Mouse (Mus musculus) stomach, postnatal 0 days (tissue): ENCODE measurements at regions not wholly inside any gene's neighbourhood (a gene's known extent, or its start where the extent isn't known, plus 50 kb on each side); places are given as distances from the start of the nearest gene placed in this dataset.
"Not testable (repeated sequence)": the region's sequence is repeated elsewhere in the genome, so short reads cannot be mapped to it uniquely, and the experiment has no call there.

Experiments used
- CTCF ChIP-seq: IDR thresholded peaks from 2 replicates; pipeline ENCODE4 v1.5.1; 2016; ENCODE audit warnings: antibody characterized with exemption, low read depth, mild to moderate bottlenecking, moderate library complexity
- EP300 ChIP-seq: optimal IDR thresholded peaks from 2 replicates; pipeline ENCODE3; 2016; ENCODE audit warnings: antibody characterized with exemption

DNA sequence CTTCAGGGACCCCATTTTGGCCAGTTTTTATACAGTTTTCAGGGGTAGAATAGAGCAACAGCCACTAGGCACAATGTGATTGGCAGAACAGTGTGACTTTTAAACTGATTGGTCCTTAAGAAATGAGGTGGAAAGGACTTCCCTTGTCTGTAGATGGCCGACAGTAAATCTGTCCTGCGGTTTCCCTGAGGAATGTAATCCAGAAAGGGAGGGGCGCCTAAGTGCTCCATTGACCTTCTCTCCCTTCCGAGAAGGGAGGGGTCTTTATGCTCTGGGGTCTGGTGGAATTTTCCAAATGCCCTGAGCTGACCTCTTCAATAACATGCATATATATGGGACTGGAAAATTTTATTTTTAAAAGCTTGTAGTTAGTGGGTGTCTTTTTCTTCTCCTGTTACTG is 115.7 kb upstream of the Rhobtb1 start:
- not testable (repeated sequence) for TF ChIP-seq CTCF, EP300
